Mouse (Mus musculus) hindbrain, postnatal 0 days (tissue): Measurements from ENCODE around the gene Gm3893. TPM values are rescaled to one million over a fixed set of nuclear protein-coding genes. Genes with fewer than 3 reads are reported as not detected.
"Not testable (repeated sequence)": the region's sequence is repeated elsewhere in the genome, so short reads cannot be mapped to it uniquely, and the experiment has no call there.

Experiments
- ATAC-seq: fragments of 200-750 bp; cut with Nextera tagmentation; 2 replicates; pipeline ENCODE4 v1.8.0; 2017; ENCODE audit warnings: mild to moderate bottlenecking, moderate TSS enrichment, moderate library complexity
- DNase-seq: peaks from one replicate; pipeline ENCODE4 v3.0.0-alpha.2; 2015; ENCODE audit warnings: low spot score
- H3K27ac ChIP-seq: fragments of 300-500 bp; sonication (generic); 2 replicates; pipeline ENCODE4 v1.5.1; 2014; ENCODE audit warnings: mild to moderate bottlenecking
- H3K27me3 ChIP-seq: fragments of 300-500 bp; sonication (generic); 2 replicates; pipeline ENCODE4 v1.6.1; 2014; ENCODE audit warnings: low read length, mixed read lengths; ENCODE audit not compliant: insufficient read depth
- H3K36me3 ChIP-seq: fragments of 300-500 bp; sonication (generic); 2 replicates; pipeline ENCODE4 v1.6.1; 2014; ENCODE audit warnings: low read length, mixed read lengths; ENCODE audit not compliant: insufficient read depth
- H3K4me1 ChIP-seq: fragments of 300-500 bp; sonication (generic); 2 replicates; pipeline ENCODE4 v1.6.1; 2014; ENCODE audit warnings: antibody characterized with exemption, low read length, mixed read lengths; ENCODE audit not compliant: insufficient read depth
- H3K4me2 ChIP-seq: fragments of 300-500 bp; sonication (generic); 2 replicates; pipeline ENCODE4 v1.6.1; 2014; ENCODE audit warnings: low read depth, mild to moderate bottlenecking, low read length, moderate library complexity, mixed read lengths
- H3K4me3 ChIP-seq: fragments of 300-500 bp; sonication (generic); 2 replicates; pipeline ENCODE4 v1.5.1; 2014; ENCODE audit warnings: low read length
- H3K9ac ChIP-seq: fragments of 300-500 bp; sonication (generic); replicated peaks from 2 replicates; pipeline ENCODE4 v1.6.1; 2014; ENCODE audit warnings: mild to moderate bottlenecking, low read length, moderate library complexity, mixed read lengths
- H3K9me3 ChIP-seq: fragments of 300-500 bp; sonication (generic); 2 replicates; pipeline ENCODE4 v1.6.1; 2016; ENCODE audit warnings: low read length, mixed read lengths
- WGBS: fragments of 180-500 bp; shearing (Covaris S2); extraction: QIAGEN DNeasy Blood & Tissue Kit; methylation state at CpG from one replicate; pipeline ENCODE4 v1.1.7; 2014; 5-methylcytosine and 5-hydroxymethylcytosine counted together
- polyA plus RNA-seq: library from polyadenylated mRNA; unstranded; fragments of >200 nt; fragmentation: Nextera tagmentation; extraction: Ambion mirVana; gene quantifications from 2 replicates; pipeline ENCODE4 v1.2.1, GENCODE M21; 2015
- total RNA-seq: library from RNA; depleted of rRNA; stranded (reverse); fragments of >200 nt; gene quantifications from 2 replicates; pipeline ENCODE4 v1.2.3, GENCODE M21; 2014; rRNA removed

Gene Gm3893
- not detected in 2 replicates for total RNA-seq
- not detected in 2 replicates for polyA plus RNA-seq

GRCm38 (mm10) chr4:42090907-42091306 lies at the start of gene Gm3893:
Gm3893 (plus strand) TSS chr4:42091207.
- not testable (repeated sequence) for H3K9me3 ChIP-seq, H3K4me1 ChIP-seq, DNase-seq, H3K36me3 ChIP-seq, H3K4me3 ChIP-seq, H3K4me2 ChIP-seq, H3K27ac ChIP-seq, H3K9ac ChIP-seq, ATAC-seq, H3K27me3 ChIP-seq
- WGBS, result no CpG with 5 or more reads among the region's 2 CpGs

- H3K4me3 ChIP-seq, H3K27me3 ChIP-seq, DNase-seq, ATAC-seq, H3K27ac ChIP-seq, H3K4me1 ChIP-seq, H3K9me3 ChIP-seq, H3K4me2 ChIP-seq, H3K36me3 ChIP-seq, H3K9ac ChIP-seq: not testable (repeated sequence)
- no CpG with 5 or more reads among the region's 5 CpGs for WGBS
Observed at GRCm38 (mm10) chr4:42114517-42114916, 23.5 kb downstream of the Gm3893 start, which contains the start of gene Gm13304. Gm13304 (plus strand) TSS chr4:42114817.

Other genes starting within 250 kb of the Gm3893 start
- not detected in 2 replicates for gene Gm21541, start 187.6 kb upstream of the Gm3893 start, total RNA-seq
- not detected in 2 replicates for gene Gm21541, start 187.6 kb upstream of the Gm3893 start, polyA plus RNA-seq
- 3.6 and 23.1 TPM in 2 replicates for gene Gm20878, start 149.6 kb upstream of the Gm3893 start, total RNA-seq
- 9.6 and 10.7 TPM in 2 replicates for gene Gm20878, start 149.6 kb upstream of the Gm3893 start, polyA plus RNA-seq
- gene Fam205a4, start 125.1 kb upstream of the Gm3893 start, total RNA-seq, result 0.29 and 3.0 TPM in 2 replicates
- 1.1 and 1.6 TPM in 2 replicates for gene Fam205a4, start 125.1 kb upstream of the Gm3893 start, polyA plus RNA-seq
- gene Gm21093, start 56.5 kb upstream of the Gm3893 start, total RNA-seq, result 1.6 and 2.1 TPM in 2 replicates
- gene Gm21093, start 56.5 kb upstream of the Gm3893 start, polyA plus RNA-seq, result 0.19 and 0.42 TPM in 2 replicates
- gene Gm13304, start 23.6 kb downstream of the Gm3893 start, total RNA-seq, result not detected in 2 replicates
- gene Gm13304, start 23.6 kb downstream of the Gm3893 start, polyA plus RNA-seq, result not detected in 2 replicates
- 1.4 TPM in 1 of 2 replicates, not detected in the other for gene Gm13306, start 62.2 kb downstream of the Gm3893 start, total RNA-seq
- gene Gm13306, start 62.2 kb downstream of the Gm3893 start, polyA plus RNA-seq, result 5.3 and 8.4 TPM in 2 replicates
- gene Gm13305, start 77.4 kb downstream of the Gm3893 start, total RNA-seq, result 1.4 TPM in 1 of 2 replicates, not detected in the other
- 0.98 TPM in 1 of 2 replicates, not detected in the other for gene Gm13305, start 77.4 kb downstream of the Gm3893 start, polyA plus RNA-seq
- gene Gm10600, start 149.4 kb downstream of the Gm3893 start, total RNA-seq, result not detected in 2 replicates
- gene Gm10600, start 149.4 kb downstream of the Gm3893 start, polyA plus RNA-seq, result not detected in 2 replicates
- not detected in 2 replicates for gene Ccl21b, start 164.6 kb downstream of the Gm3893 start, total RNA-seq
- not detected in 2 replicates for gene Ccl21b, start 164.6 kb downstream of the Gm3893 start, polyA plus RNA-seq
- not detected in 2 replicates for gene Gm21953, start 203.1 kb downstream of the Gm3893 start, total RNA-seq
- gene Gm21953, start 203.1 kb downstream of the Gm3893 start, polyA plus RNA-seq, result not detected in 2 replicates
- 1.8 TPM in 1 of 2 replicates, not detected in the other for gene Fam205a3, start 227.1 kb downstream of the Gm3893 start, total RNA-seq
- gene Fam205a3, start 227.1 kb downstream of the Gm3893 start, polyA plus RNA-seq, result not detected in 2 replicates